Mouse (Mus musculus) neural tube, embryonic 15.5 days (tissue): ENCODE results near the gene Gm20708. TPM values are rescaled to one million over a fixed set of nuclear protein-coding genes. Genes with fewer than 3 reads are reported as not detected.
"Not testable (repeated sequence)": the region's sequence is repeated elsewhere in the genome, so short reads cannot be mapped to it uniquely, and the experiment has no call there.

Source experiments
- ATAC-seq: fragments of 200-750 bp; cut with Nextera tagmentation; 2 replicates; pipeline ENCODE4 v1.8.0; 2017; ENCODE audit warnings: mild to moderate bottlenecking, moderate TSS enrichment, moderate library complexity; ENCODE audit not compliant: low FRiP score
- H3K27ac ChIP-seq: fragments of 300-500 bp; sonication (generic); replicated peaks from 2 replicates; pipeline ENCODE4 v1.5.1; 2015; ENCODE audit warnings: mild to moderate bottlenecking, inconsistent platforms
- H3K27me3 ChIP-seq: fragments of 300-500 bp; sonication (generic); replicated peaks from 2 replicates; pipeline ENCODE4 v1.6.1; 2015; ENCODE audit warnings: inconsistent platforms
- H3K36me3 ChIP-seq: fragments of 300-500 bp; sonication (generic); 2 replicates; pipeline ENCODE4 v1.6.1; 2015; ENCODE audit warnings: inconsistent platforms
- H3K4me1 ChIP-seq: fragments of 300-500 bp; sonication (generic); 2 replicates; pipeline ENCODE4 v1.6.1; 2015; ENCODE audit warnings: inconsistent platforms
- H3K4me2 ChIP-seq: fragments of 300-500 bp; sonication (generic); 2 replicates; pipeline ENCODE4 v1.6.1; 2015; ENCODE audit warnings: inconsistent platforms, mild to moderate bottlenecking, moderate library complexity
- H3K4me3 ChIP-seq: fragments of 300-500 bp; sonication (generic); replicated peaks from 2 replicates; pipeline ENCODE4 v1.5.1; 2015; ENCODE audit warnings: mild to moderate bottlenecking, inconsistent platforms
- H3K9ac ChIP-seq: fragments of 300-500 bp; sonication (generic); replicated peaks from 2 replicates; pipeline ENCODE4 v1.6.1; 2015; ENCODE audit warnings: mild to moderate bottlenecking, inconsistent platforms
- H3K9me3 ChIP-seq: fragments of 300-500 bp; sonication (generic); replicated peaks from 2 replicates; pipeline ENCODE4 v1.6.1; 2016; ENCODE audit warnings: inconsistent platforms
- WGBS: fragments of 180-500 bp; shearing (Covaris S2); methylation state at CpG from one replicate; pipeline ENCODE4 v1.1.7; 2015; ENCODE audit warnings: mixed read lengths; 5-methylcytosine and 5-hydroxymethylcytosine counted together
- polyA plus RNA-seq: library from polyadenylated mRNA; unstranded; fragments of >200 nt; fragmentation: Nextera tagmentation; extraction: Ambion mirVana; gene quantifications from 2 replicates; pipeline ENCODE4 v1.2.1, GENCODE M21; 2015

Gm20708 gene
- polyA plus RNA-seq, 1 experiment from 2014 or later, result 1.7 TPM

DNA sequence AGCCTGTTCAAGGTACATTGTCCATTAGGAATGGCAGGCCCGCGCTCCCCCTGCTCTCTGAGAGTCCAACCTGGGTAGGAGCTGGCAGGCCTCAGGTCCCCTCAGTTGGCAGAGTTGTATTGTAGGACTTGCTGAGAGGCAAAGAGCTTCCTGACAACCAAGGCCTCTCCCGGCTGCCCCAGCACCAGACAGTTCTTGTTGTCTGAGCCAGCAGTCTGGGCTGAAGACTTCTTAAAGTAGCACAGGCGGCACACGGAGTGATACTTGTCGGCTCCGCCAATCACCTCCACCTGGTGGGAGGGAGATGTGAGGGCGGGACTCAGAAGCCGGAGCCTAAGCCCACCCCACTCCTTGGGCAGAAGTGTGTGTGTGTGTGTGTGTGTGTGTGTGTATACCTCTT is 6.4 kb downstream of the Gm20708 start:
- not testable (repeated sequence) for H3K27ac ChIP-seq, H3K9ac ChIP-seq, H3K27me3 ChIP-seq, H3K4me1 ChIP-seq, ATAC-seq, H3K9me3 ChIP-seq, H3K4me2 ChIP-seq, H3K4me3 ChIP-seq, H3K36me3 ChIP-seq
- WGBS, result 89% methylated on average over 9 of the region's 9 CpGs

- ATAC-seq, result no peak
- 92% methylated on average over 13 of the region's 13 CpGs for WGBS
- no peak overlapping the region for H3K4me3 ChIP-seq
- no peaks in the 10 kb centered on the region; the same call in 1 of the 2 replicates for H3K4me1 ChIP-seq
- no peaks in the 10 kb centered on the region for H3K27me3 ChIP-seq
- no peak overlapping the region for H3K4me2 ChIP-seq
- no peak overlapping the region for H3K9ac ChIP-seq
- H3K9me3 ChIP-seq, result no peaks in the 10 kb centered on the region
- no peaks in the 10 kb centered on the region for H3K36me3 ChIP-seq
- no peak overlapping the region for H3K27ac ChIP-seq
These were observed 7.0 kb downstream of the Gm20708 start for GRCm38 (mm10) chr11:117816389-117816996.

- no peak for ATAC-seq
- H3K4me2 ChIP-seq, result no peak overlapping the region
- 52% methylated on average over 8 of the region's 8 CpGs for WGBS
- peaks cover 12% of the 10 kb centered on the region for H3K4me1 ChIP-seq
- H3K9ac ChIP-seq, result no peak overlapping the region
- no peaks in the 10 kb centered on the region for H3K36me3 ChIP-seq
- H3K4me3 ChIP-seq, result no peak overlapping the region
- H3K27me3 ChIP-seq, result no peaks in the 10 kb centered on the region
- no peaks in the 10 kb centered on the region for H3K9me3 ChIP-seq
- no peak overlapping the region for H3K27ac ChIP-seq
These were observed 9.6 kb downstream of the Gm20708 start for GRCm38 (mm10) chr11:117819095-117819494.

DNA sequence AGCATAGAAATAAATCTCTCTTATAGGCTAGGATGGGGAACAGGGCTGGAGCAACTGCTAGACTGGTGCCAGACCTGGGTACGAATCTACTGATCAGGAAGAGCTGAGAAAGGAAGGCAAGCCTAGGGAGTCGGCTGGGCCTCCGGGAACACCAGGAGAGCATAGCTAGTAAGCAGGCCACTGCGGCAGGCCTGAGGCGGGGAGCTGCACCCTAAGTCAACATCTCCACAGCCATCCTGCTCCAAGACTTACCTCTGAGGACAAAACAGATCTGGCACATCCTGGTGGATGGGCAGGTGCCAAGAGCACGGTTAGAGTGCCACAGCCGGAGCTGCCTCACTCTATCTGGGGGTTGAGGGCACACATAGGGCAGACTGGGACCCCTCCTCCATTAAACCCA is 10.7 kb downstream of the Gm20708 start:
- H3K4me3 ChIP-seq, result no peak overlapping the region
- no peak overlapping the region for H3K9ac ChIP-seq
- no peaks in the 10 kb centered on the region for H3K9me3 ChIP-seq
- no peaks in the 10 kb centered on the region for H3K27me3 ChIP-seq
- WGBS, result 96% methylated on average over 7 of the region's 7 CpGs
- H3K4me1 ChIP-seq, result peaks cover 22% of the 10 kb centered on the region
- H3K27ac ChIP-seq, result no peak overlapping the region
- no peaks in the 10 kb centered on the region for H3K36me3 ChIP-seq
- no peak for ATAC-seq
- no peak overlapping the region for H3K4me2 ChIP-seq

DNA sequence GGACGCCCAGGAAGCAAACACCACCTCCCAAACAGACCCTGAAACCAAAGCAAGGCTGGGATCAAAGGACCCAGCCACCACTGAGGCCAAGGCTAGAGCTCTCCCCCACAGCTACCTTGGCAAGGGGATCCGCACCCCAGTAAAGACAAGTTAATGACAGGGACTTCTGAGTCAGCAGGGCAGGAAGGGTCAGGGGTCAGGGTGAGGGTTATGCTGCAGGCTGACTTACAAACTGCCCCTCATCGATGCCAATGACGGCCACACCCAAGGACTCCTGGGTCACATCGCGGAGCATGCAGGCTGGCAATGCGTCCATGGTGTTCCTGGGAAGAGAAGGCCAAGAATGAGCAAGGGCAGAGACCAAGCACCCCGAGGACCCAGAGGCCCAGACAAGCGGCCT is 12.4 kb downstream of the Gm20708 start:
- H3K4me2 ChIP-seq, result no peak overlapping the region
- WGBS, result 93% methylated on average over 9 of the region's 9 CpGs
- ATAC-seq, result no peak
- no peaks in the 10 kb centered on the region for H3K27me3 ChIP-seq
- no peaks in the 10 kb centered on the region for H3K9me3 ChIP-seq
- H3K9ac ChIP-seq, result no peak overlapping the region
- H3K4me1 ChIP-seq, result peaks cover 39% of the 10 kb centered on the region
- H3K36me3 ChIP-seq, result no peaks in the 10 kb centered on the region
- H3K27ac ChIP-seq, result no peak overlapping the region
- no peak overlapping the region for H3K4me3 ChIP-seq

GRCm38 (mm10) chr11:117822728-117823241 is 13.3 kb downstream of the Gm20708 start:
- no peak overlapping the region for H3K4me3 ChIP-seq
- H3K4me1 ChIP-seq, result peaks cover 45% of the 10 kb centered on the region
- no peak overlapping the region for H3K27ac ChIP-seq
- H3K9ac ChIP-seq, result no peak overlapping the region
- no peak for ATAC-seq
- H3K27me3 ChIP-seq, result no peaks in the 10 kb centered on the region
- no peaks in the 10 kb centered on the region for H3K9me3 ChIP-seq
- no peaks in the 10 kb centered on the region for H3K36me3 ChIP-seq
- H3K4me2 ChIP-seq, result no peak overlapping the region
- 76% methylated on average over 7 of the region's 7 CpGs for WGBS

DNA sequence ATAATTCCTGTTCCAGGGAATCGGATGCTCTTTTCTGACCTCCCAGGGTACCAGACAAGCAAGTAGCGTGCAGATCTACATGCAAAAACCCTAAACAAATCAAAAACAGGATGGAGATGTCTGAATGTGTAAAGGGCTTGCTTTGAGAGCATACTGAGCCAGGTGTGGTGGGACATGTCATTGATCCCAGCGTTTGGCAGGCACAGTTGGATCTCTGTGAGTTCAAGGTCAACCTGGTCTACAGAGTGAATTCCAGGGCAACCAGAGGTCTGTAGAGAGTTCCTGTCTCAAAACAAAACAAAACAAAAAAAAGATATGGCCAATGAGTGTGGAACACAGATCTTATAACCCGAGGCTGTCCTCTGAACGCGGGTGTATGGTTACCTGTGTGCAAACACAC is 13.9 kb downstream of the Gm20708 start:
- Histone ChIP-seq H3K9ac (no peak overlapping the region), H3K9me3 (no peaks in the 10 kb centered on the region), H3K4me3 (no peak overlapping the region), H3K4me2 (no peak overlapping the region), H3K4me1 (peaks cover 49% of the 10 kb centered on the region), H3K27me3 (no peaks in the 10 kb centered on the region), H3K27ac (no peak overlapping the region), H3K36me3 (no peaks in the 10 kb centered on the region)
- no peak for ATAC-seq
- WGBS, result 95% methylated on average over 6 of the region's 6 CpGs

GRCm38 (mm10) chr11:117824060-117824969 is 14.8 kb downstream of the Gm20708 start:
- peaks cover 55% of the 10 kb centered on the region for H3K4me1 ChIP-seq
- 20% methylated on average over 23 of the region's 23 CpGs for WGBS

DNA sequence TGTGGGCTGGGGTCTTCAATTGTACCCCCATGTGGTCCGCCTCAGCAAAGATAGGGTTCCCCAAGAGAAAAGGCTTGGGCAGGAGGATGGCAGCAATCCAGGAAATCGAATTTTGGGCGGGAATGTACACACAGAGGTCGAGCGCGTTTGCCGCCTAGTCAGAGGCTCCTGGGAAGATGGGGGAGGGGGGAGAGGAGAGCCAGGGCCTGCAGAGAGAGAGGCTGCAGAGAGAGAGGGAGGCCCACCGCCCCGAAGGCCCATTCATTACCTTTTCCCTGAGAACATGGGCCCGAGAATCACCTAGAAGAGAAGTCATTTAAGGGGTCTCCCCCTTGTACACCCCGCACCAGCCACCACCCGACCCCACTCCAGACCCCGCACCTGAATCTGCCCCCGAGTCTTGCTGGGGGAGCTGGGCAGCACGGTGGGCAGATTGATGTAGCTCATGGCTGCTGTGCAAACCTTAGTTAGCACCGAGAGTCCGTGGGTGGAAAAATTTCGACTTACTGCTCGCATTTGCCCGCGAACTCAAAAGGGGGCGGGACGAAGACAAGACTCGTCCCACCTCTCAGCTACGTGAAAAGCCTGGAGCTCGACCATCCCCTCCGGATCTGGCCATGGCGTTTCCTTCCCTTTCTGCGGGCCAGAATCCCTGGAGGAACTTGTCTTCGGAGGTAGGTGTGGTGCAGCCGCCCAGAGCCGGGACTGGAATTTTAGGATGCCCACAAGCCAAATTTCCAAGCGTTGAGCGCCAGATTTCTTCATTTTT is 16.0 kb downstream of the Gm20708 start, which contains the start of the genes Afmid and Tk1:
Afmid (plus strand) TSS at position 592 of the 769 bp plus-strand sequence.
Tk1 (minus strand) TSS at position 760 of the 769 bp plus-strand sequence.
- Histone ChIP-seq H3K36me3 (no peaks in the 10 kb centered on the region), H3K4me3 (peak within 1 kb of the TSS; percentile 45), H3K9ac (peak within 1 kb of the TSS; percentile 58), H3K27ac (peak within 1 kb of the TSS; percentile 71), H3K27me3 (no peaks in the 10 kb centered on the region), H3K9me3 (no peaks in the 10 kb centered on the region), H3K4me1 (peaks cover 60% of the 10 kb centered on the region), H3K4me2 (peak within 1 kb of the TSS; percentile 91)
- under 1% methylated on average over 34 of the region's 34 CpGs for WGBS
- ATAC-seq, result peak; percentile 69

More at GRCm38 (mm10) chr11:117824060-117824969, 14.8 kb downstream of the Gm20708 start:
- peak; percentile 72; the same call in 1 of the 2 replicates for ATAC-seq
- Histone ChIP-seq H3K9ac (no peak overlapping the region), H3K4me3 (peak overlapping the region; percentile 45), H3K4me2 (peak overlapping the region; percentile 91), H3K9me3 (no peaks in the 10 kb centered on the region), H3K27ac (0 out of 2 replicates have a peak overlapping the region, but pooled peaks have one; percentile 10), H3K36me3 (no peaks in the 10 kb centered on the region), H3K27me3 (no peaks in the 10 kb centered on the region)

- peak overlapping the region; percentile 58 for H3K9ac ChIP-seq
- H3K9me3 ChIP-seq, result no peaks in the 10 kb centered on the region
- H3K4me1 ChIP-seq, result peaks cover 61% of the 10 kb centered on the region
- no peaks in the 10 kb centered on the region for H3K27me3 ChIP-seq
- 12% methylated on average over 5 of the region's 5 CpGs for WGBS
- H3K36me3 ChIP-seq, result no peaks in the 10 kb centered on the region
- 0 out of 2 replicates have a peak, but pooled peaks have one; percentile 30 for ATAC-seq
- peak overlapping the region; percentile 91 for H3K4me2 ChIP-seq
- H3K27ac ChIP-seq, result peak overlapping the region; percentile 71
- H3K4me3 ChIP-seq, result peak overlapping the region; percentile 45
These were observed 16.7 kb downstream of the Gm20708 start for GRCm38 (mm10) chr11:117826164-117826563.

DNA sequence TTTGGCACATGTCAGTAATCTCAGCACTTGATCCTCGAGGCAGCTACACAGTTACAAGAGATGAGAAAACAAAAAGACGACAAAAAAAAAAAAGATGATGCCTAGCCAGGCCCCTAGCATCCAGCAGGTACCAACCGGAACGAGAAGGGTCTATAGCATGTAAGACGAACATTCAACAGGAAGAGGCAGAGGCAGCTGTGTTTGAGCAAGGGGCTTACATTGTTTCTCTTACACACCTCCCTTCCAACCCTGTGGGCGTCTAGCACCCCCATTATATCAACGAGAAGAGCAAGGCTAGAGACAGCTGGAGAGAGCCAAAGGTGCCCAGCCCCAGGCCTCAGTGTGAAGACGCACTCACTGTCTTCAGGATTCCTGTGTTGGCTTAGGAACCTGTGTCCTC is 17.4 kb downstream of the Gm20708 start:
- 75% methylated on average over 8 of the region's 8 CpGs for WGBS
- H3K4me1 ChIP-seq, result peaks cover 63% of the 10 kb centered on the region
- H3K4me2 ChIP-seq, result no peak overlapping the region
- H3K36me3 ChIP-seq, result no peaks in the 10 kb centered on the region
- no peaks in the 10 kb centered on the region for H3K27me3 ChIP-seq
- no peak overlapping the region for H3K4me3 ChIP-seq
- no peak overlapping the region for H3K9ac ChIP-seq
- H3K27ac ChIP-seq, result no peak overlapping the region
- H3K9me3 ChIP-seq, result no peaks in the 10 kb centered on the region
- ATAC-seq, result no peak
